Mouse (Mus musculus) gonadal fat pad, adult 2 months (tissue): ENCODE measurements around the gene Suds3. TPM values are rescaled to one million over a fixed set of nuclear protein-coding genes. Genes with fewer than 3 reads are reported as not detected.

Experiments used
- DNase-seq: peaks from one replicate; pipeline ENCODE4 v3.0.0-alpha.2; 2012; ENCODE audit warnings: low read depth
- polyA plus RNA-seq: library from polyadenylated mRNA; depleted of rRNA; stranded (reverse); fragments of >200 nt; gene quantifications from 2 replicates; pipeline ENCODE4 v1.2.3, GENCODE M21; 2012

Suds3 gene
- polyA plus RNA-seq, 1 experiment: 63.0 TPM

GRCm38 (mm10) chr5:117114581-117115192 lies 1.2 kb downstream of the Suds3 start:
- DNase-seq: no peak

DNA sequence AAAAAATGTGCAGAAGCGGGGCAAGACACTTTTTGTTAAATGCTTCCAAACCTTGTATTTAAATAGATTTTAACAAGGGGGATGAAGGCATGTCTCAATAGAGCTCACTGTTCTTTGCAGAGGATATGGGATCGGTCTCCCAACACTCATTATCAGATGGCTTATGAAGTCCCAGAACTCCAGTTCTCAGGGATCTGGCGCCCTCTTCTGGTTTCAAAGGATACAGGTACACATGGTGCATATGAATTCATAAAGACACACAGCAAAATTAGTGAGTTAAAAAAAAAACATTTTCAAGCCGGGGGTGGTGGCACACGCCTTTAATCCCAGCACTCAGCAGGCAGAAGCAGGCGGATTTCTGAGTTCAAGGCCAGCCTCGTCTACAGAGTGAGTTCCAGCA lies 2.6 kb downstream of the Suds3 start:
- DNase-seq: no peak

- no peak for DNase-seq
These were observed 4.2 kb downstream of the Suds3 start for GRCm38 (mm10) chr5:117111774-117112112.

GRCm38 (mm10) chr5:117111064-117111773 lies 4.7 kb downstream of the Suds3 start:
- no peak for DNase-seq

- DNase-seq: no peak
These were observed 6.4 kb downstream of the Suds3 start for GRCm38 (mm10) chr5:117109522-117109921.

DNA sequence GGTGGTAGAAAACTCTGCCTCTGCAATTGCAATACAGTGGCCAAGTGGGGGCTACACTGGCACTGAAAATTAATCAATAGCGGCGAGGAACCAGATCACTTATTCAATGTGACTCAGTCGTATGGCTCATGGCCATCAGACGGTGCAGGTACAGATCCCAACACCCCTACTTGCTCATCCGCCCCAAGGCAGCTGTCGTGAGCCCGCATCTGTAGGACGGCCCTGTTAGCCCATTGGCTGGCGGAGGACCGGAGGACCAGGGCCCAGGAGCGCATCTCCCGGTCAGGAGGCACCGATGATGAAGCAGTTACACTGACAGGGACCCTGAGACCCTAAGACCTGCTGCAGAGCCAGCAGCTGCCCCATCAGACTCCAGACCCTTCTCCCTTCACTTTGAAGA lies 7.2 kb downstream of the Suds3 start:
- no peak for DNase-seq

- DNase-seq: no peak
These were observed 7.6 kb downstream of the Suds3 start for GRCm38 (mm10) chr5:117108292-117108691.

- no peak for DNase-seq
These were observed 10.2 kb downstream of the Suds3 start for GRCm38 (mm10) chr5:117105761-117106160.

DNA sequence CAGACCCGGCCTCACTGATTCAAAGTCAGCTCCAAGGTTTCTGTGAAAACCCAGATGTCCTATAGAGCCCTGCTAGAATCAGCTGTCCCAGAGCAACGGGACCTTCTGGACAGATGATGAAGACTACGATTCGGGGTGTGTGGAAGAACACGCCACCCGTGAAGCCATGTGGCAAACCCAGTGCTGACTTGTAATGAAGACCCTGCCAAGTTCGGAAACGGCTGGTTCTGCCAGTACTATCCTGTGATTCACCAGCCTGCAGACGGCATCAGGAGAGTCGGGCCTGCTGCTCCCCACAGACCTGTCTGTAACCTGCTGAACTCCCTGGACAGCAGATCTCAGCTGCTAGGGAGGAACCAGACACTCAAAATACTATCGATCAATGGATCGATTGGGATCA lies 11.6 kb downstream of the Suds3 start:
- DNase-seq: no peak

DNA sequence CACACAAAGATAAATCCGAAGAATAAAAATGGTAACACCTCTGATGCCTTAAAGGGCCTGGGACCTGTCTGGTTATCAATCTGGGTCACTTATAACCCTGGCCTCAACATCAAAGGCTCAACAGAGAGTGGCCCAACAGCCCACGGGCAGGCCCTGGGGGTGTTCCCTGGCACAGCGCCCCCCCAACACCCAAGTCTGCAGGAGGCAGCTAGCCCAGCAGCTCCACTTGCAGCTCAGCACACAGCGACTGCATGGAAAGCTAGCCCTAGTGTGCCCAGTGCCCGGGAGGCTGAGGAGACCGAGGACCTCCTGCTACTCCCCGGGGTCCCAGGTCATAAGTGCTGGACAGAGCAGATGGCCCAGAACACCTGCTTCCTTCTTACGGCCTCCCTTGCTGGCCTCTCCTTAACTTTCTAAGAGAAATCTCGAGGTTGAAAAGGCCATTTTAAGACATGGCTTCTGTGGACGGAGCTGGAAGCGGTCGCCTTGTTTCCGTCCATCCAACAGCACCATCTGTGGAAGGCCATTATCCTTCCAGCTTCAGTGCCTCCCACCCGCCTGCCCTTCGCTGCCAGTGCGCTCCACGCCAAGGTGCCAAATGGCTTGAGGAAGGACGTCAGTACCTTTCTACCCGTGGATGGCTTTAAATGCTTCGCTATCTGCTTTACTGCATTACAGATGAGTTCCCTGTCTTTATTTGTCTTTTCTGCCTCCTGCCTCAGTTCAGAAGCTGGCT lies 12.6 kb downstream of the Suds3 start:
- no peak for DNase-seq

- DNase-seq: no peak
These were observed 16.2 kb downstream of the Suds3 start for GRCm38 (mm10) chr5:117099742-117100141.

- no peak for DNase-seq
These were observed 16.9 kb downstream of the Suds3 start for GRCm38 (mm10) chr5:117099008-117099407.

- DNase-seq: no peak
These were observed 19.2 kb downstream of the Suds3 start for GRCm38 (mm10) chr5:117096716-117097115.

- no peak for DNase-seq
These were observed 21.5 kb downstream of the Suds3 start for GRCm38 (mm10) chr5:117094431-117094830.

- no peak for DNase-seq
These were observed 26.1 kb downstream of the Suds3 start for GRCm38 (mm10) chr5:117089786-117090185.

DNA sequence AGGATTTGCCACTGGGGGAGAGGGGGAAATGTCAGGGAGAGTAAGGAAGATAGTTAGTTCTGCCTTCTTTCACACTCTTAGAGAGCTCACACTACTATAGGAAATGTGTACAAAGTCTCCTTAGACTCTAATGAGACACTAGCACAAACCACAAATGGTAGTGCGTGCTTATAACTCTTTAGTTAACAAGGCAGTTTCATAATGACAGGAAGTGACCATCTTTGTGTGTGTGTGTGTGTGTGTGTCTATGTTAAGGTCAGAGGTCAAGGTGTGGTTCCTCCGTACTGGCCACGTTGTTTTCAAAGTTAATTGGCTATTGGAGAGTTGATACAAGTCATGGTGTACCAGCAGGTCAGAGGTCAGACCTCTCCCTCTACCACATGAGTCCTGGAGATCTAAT lies 26.8 kb downstream of the Suds3 start:
- DNase-seq: no peak

DNA sequence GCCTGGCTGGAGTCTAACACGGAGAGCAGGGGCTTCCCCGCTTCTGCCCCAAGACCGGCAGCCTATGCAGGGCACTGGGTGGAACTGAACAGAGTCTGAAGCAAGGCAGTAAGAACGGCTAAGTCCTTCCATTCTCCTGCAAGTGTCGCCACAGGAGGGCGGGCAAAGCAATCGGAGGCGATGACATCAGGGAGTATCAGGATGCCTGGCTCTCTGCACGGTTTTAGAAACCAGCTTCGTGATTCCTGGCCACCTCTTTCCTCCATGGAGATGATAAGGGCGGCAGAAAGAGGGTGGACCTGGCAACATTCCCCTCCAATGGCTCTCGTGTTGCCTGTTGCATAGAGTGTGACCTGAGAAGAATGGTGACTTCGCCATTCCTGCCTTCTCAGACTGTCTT lies 28.2 kb downstream of the Suds3 start:
- no peak for DNase-seq

GRCm38 (mm10) chr5:117069498-117069894 lies 46.4 kb downstream of the Suds3 start:
- no peak for DNase-seq

GRCm38 (mm10) chr5:117068808-117069497 lies 47.0 kb downstream of the Suds3 start:
- no peak for DNase-seq

- no peak for DNase-seq
These were observed 47.7 kb downstream of the Suds3 start for GRCm38 (mm10) chr5:117068181-117068580.

- no peak for DNase-seq
These were observed 54.7 kb downstream of the Suds3 start for GRCm38 (mm10) chr5:117061251-117061650.

- DNase-seq: no peak
These were observed 55.3 kb downstream of the Suds3 start for GRCm38 (mm10) chr5:117060484-117061130.
